Mouse (Mus musculus) stomach, embryonic 16.5 days (tissue): Measurements from ENCODE around the gene Serpinc1. TPM values are rescaled to one million over a fixed set of nuclear protein-coding genes. Genes with fewer than 3 reads are reported as not detected.

Source experiments
- ATAC-seq: fragments of 200-750 bp; cut with Nextera tagmentation; 2 replicates; pipeline ENCODE4 v1.8.0; 2017; ENCODE audit warnings: moderate number of reproducible peaks, moderate TSS enrichment; ENCODE audit not compliant: insufficient read depth, low FRiP score
- H3K27ac ChIP-seq: fragments of 300-500 bp; sonication (generic); 2 replicates; pipeline ENCODE4 v1.5.1; 2014; ENCODE audit warnings: low read length
- H3K27me3 ChIP-seq: fragments of 300-500 bp; sonication (generic); 2 replicates; pipeline ENCODE4 v1.6.1; 2014; ENCODE audit warnings: low read length, control low read depth, mixed read lengths; ENCODE audit not compliant: control insufficient read depth, insufficient read depth
- H3K36me3 ChIP-seq: fragments of 300-500 bp; sonication (generic); 2 replicates; pipeline ENCODE4 v1.6.1; 2014; ENCODE audit warnings: low read length; ENCODE audit not compliant: control insufficient read depth, insufficient read depth
- H3K4me1 ChIP-seq: fragments of 300-500 bp; sonication (generic); 2 replicates; pipeline ENCODE4 v1.6.1; 2014; ENCODE audit warnings: low read length, control low read depth, mixed read lengths; ENCODE audit not compliant: control insufficient read depth, insufficient read depth
- H3K4me2 ChIP-seq: fragments of 300-500 bp; sonication (generic); 2 replicates; pipeline ENCODE4 v1.6.1; 2014; ENCODE audit warnings: low read depth, low read length, mixed read lengths
- H3K4me3 ChIP-seq: fragments of 300-500 bp; sonication (generic); replicated peaks from 2 replicates; pipeline ENCODE4 v1.5.1; 2014; ENCODE audit warnings: mild to moderate bottlenecking, low read length
- H3K9ac ChIP-seq: fragments of 300-500 bp; sonication (generic); 2 replicates; pipeline ENCODE4 v1.6.1; 2014; ENCODE audit warnings: low read length
- H3K9me3 ChIP-seq: fragments of 300-500 bp; sonication (generic); replicated peaks from 2 replicates; pipeline ENCODE4 v1.6.1; 2016; ENCODE audit warnings: low read length, control low read depth; ENCODE audit not compliant: control insufficient read depth
- WGBS: fragments of 180-500 bp; shearing (Covaris S2); extraction: QIAGEN DNeasy Blood & Tissue Kit; methylation state at CpG from one replicate; pipeline ENCODE4 v1.1.7; 2014; 5-methylcytosine and 5-hydroxymethylcytosine counted together
- polyA plus RNA-seq: library from polyadenylated mRNA; unstranded; fragments of >200 nt; fragmentation: Nextera tagmentation; extraction: Ambion mirVana; gene quantifications from 2 replicates; pipeline ENCODE4 v1.2.1, GENCODE M21; 2015

Serpinc1 gene
- polyA plus RNA-seq, 1 experiment from 2014 or later, result 40.6 TPM

DNA sequence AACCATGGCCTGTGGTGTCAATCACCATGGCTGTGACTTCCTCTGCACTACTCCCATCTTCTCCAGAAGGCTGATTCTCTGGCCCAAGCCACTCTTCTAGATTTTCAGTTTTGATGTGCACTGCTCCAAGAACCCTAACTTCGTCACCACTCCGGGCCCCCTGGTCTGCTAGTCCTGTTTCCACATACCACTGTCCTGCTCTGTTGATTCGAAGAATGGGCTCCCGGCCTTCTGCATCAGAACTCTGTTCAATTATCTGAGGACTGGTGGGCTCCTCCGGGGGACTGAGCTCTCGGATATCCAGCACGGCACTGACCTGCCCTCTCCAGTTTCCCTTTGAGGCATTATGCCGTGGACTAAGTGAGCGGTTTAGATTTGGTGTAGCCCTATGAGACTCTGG is 53.5 kb downstream of the Serpinc1 start:
- WGBS, result 92% methylated on average over 9 of the region's 9 CpGs
- H3K9ac ChIP-seq, result no peak overlapping the region
- no peaks in the 10 kb centered on the region for H3K9me3 ChIP-seq
- ATAC-seq, result no peak
- H3K4me1 ChIP-seq, result peaks cover 9% of the 10 kb centered on the region
- no peak overlapping the region for H3K27ac ChIP-seq
- H3K4me3 ChIP-seq, result no peak overlapping the region
- peaks cover 16% of the 10 kb centered on the region for H3K36me3 ChIP-seq
- no peak overlapping the region for H3K4me2 ChIP-seq
- no peaks in the 10 kb centered on the region for H3K27me3 ChIP-seq

DNA sequence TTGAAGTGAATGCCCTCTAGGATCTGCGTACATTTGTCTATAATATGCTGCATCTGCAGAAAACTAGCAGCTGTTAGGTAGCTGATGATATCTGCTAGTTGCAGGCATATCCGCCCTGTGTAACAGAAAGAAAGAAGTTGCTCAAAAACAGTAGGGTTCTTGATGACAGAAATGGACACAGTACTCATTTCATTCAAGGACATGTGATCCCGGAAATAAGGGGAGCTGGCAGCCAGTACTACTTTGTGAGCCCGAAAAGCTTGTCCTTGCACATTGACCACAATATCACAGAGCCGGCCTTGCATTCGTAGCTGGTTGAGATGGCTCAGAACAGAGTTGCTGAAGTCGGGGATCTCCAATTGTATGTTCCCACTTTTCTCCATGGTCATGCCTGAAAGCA is 54.0 kb downstream of the Serpinc1 start:
- Histone ChIP-seq H3K9ac (no peak overlapping the region), H3K36me3 (peaks cover 16% of the 10 kb centered on the region), H3K4me1 (peaks cover 9% of the 10 kb centered on the region), H3K27me3 (no peaks in the 10 kb centered on the region), H3K4me3 (no peak overlapping the region), H3K27ac (no peak overlapping the region), H3K4me2 (no peak overlapping the region), H3K9me3 (no peaks in the 10 kb centered on the region)
- WGBS, result 90% methylated on average over 7 of the region's 7 CpGs
- no peak for ATAC-seq

DNA sequence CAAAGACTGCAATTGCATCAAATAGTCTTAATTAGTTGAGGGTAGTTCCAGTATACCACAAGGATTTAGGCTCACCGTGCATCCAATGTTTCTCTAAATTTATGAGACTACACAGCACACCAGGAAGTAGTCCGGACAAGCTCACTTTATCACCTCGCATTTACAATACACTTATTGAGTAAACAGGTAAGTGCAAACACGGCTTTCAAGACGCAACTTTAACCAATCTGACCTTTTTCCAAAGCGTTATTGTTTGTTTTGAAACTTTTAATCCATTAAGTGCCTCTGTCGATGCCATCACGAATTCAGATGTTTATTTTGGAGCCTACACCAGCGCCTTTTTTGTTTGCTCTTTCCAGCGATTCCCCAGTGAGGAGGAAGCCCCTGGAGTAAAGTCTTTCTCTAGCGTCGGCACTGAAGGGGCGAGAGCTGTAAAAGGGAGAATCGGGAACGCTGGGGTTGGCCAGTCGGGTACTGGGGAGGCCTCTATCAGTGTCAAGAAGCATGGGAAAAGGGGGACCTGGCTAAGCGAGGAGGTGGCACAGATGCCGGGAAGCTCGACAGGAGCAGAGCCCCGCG is 55.6 kb downstream of the Serpinc1 start:
- peak overlapping the region; percentile 55 for H3K4me2 ChIP-seq
- no peak for ATAC-seq

DNA sequence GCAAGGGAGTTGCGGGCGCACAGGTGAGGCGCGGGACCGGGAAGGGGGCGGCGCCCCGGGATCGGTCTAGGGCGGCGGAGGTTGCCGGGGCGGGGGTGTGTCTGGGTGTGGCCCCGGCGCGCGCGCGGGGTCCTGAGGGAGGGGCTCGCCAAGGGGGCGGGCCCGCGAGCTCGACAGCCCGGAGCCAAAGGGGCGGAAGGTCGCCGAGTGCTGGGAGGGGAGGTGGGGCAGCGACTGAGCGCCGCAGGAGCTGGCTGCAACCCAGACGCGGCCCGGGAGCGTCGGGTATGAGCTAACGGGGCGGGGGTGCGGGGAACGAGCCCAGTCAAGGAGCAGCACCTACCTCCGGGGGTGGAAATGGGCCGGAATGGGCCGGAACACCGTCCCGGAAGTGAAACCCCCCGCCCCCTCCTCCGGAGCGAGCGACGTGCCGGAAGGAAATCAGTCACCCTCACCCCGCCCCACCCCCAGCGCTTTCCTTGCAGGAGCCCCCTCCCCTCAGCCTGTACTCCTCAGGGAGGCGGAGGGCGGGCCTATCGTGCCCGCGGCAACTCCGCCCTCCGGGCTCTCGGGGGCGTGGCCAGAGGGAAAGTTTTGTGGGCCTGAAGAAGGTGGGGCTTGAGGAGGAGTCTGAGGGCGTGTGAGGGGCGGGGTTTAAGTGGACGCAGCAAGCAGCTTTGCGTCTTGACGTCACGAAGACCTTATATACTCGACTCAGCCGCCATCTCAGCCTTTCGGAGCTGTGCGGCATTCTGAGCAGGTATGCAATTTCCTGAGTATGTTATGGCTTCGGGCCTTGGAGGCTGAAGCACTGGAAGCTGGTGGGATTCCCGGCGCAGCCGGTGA is 56.3 kb downstream of the Serpinc1 start, which contains the start of gene Zbtb37:
TSS of gene Zbtb37 (minus strand) at position 415 of the 846 bp plus-strand sequence.
- under 1% methylated on average over 73 of the region's 76 CpGs for WGBS
- H3K27ac ChIP-seq, result peak within 1 kb of the TSS; percentile 97
- H3K36me3 ChIP-seq, result peaks cover 33% of the 10 kb centered on the region
- H3K27me3 ChIP-seq, result no peaks in the 10 kb centered on the region
- peak within 1 kb of the TSS; percentile 94 for H3K9ac ChIP-seq
- H3K9me3 ChIP-seq, result no peaks in the 10 kb centered on the region
- peaks cover 9% of the 10 kb centered on the region for H3K4me1 ChIP-seq
- peak; percentile 93 for ATAC-seq
- peak within 1 kb of the TSS; percentile 62 for H3K4me3 ChIP-seq
- H3K4me2 ChIP-seq, result peak within 1 kb of the TSS; percentile 72

More for the DNA sequence above, 55.6 kb downstream of the Serpinc1 start:
- H3K9ac ChIP-seq, result peak overlapping the region; percentile 94
- WGBS, result 1% methylated on average over 21 of the region's 21 CpGs
- peaks cover 31% of the 10 kb centered on the region for H3K36me3 ChIP-seq
- peaks cover 9% of the 10 kb centered on the region for H3K4me1 ChIP-seq
- H3K27me3 ChIP-seq, result no peaks in the 10 kb centered on the region
- peak overlapping the region; percentile 62 for H3K4me3 ChIP-seq
- peak overlapping the region; percentile 97 for H3K27ac ChIP-seq
- H3K9me3 ChIP-seq, result no peaks in the 10 kb centered on the region

DNA sequence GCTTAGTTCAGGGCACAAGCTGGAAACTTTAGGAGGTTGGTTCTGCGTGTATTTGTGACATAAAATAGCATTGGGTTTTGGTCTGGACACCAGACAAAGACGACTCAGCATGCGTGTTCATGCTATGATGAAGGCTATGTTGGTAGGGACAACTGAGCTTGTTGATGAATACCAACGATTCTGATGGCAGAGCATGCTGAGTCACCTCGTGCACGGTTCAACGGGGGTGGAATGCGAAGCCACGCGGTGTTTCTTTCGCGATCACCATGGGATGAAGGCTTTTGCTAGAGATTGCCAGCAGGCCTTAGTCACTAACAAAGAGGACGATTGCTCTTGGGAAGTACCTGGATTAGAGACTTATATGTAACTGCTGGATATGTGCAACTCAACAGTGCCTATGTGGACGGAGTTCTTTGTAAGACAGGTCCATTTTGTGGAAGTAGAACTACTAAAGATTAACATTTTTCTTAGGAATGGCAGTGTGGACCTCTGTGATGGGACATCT is 56.9 kb downstream of the Serpinc1 start:
- Histone ChIP-seq H3K4me3 (peak overlapping the region; percentile 62), H3K9me3 (no peaks in the 10 kb centered on the region), H3K36me3 (peaks cover 33% of the 10 kb centered on the region), H3K4me1 (peaks cover 9% of the 10 kb centered on the region), H3K27me3 (no peaks in the 10 kb centered on the region), H3K27ac (peak overlapping the region; percentile 91), H3K4me2 (peak overlapping the region; percentile 72), H3K9ac (peak overlapping the region; percentile 82)
- WGBS, result under 1% methylated on average over 14 of the region's 14 CpGs
- peak; percentile 5; the same call in 1 of the 2 replicates for ATAC-seq

DNA sequence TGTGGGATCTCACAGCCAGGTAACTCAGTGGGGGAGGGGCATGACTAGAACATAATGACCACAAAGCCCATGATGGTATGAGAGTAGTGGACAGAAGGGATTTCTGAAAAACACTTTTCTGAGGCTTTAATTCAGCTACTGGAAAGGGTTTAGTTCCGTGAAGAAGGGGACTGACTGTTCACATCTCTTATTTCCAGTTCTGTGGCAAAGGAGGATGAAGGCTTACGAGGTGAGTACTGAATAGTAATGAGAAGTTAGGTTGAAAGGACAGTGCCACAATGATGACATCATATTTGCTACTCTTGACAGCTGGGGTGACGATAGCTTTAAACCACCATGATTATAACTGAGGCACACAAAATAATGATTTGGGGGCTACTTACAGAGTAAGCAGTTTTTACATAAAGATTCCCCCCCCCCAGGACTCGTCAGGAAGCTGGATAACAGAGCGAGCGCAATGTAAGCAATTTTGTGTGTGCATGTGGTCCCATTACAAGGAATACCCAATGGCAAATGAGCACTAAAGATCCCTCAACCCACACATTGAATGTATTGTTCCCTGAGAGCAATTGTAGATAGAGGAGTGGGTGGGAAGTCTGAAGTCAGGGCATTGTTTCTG is 57.5 kb downstream of the Serpinc1 start:
- ATAC-seq, result no peak
- Histone ChIP-seq H3K4me3 (peak overlapping the region; percentile 62), H3K27ac (peak overlapping the region; percentile 91), H3K4me2 (peak overlapping the region; percentile 72), H3K27me3 (no peaks in the 10 kb centered on the region), H3K9me3 (no peaks in the 10 kb centered on the region), H3K9ac (peak overlapping the region; percentile 82), H3K4me1 (peaks cover 9% of the 10 kb centered on the region), H3K36me3 (peaks cover 33% of the 10 kb centered on the region)
- under 1% methylated on average over 6 of the region's 6 CpGs for WGBS

DNA sequence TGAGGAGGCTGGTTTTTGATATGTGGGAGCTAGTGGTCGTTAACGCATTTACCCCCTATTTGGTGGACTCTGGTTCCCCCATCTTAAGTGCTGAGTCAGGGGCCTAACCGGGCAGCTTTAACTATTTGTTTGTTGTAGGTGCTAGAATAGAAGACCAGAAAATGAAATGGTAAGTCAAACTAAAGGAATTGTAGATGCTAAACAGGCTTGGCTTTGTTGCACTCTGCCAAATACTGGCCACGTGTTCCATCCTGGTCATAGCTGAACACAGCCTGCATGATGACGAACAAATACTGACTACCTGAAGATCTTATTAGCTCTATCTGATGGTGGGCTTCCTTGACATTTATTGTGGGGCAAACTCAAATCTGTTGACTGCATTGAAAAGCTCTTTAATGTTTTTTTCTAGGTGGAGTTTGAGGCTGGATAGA is 58.0 kb downstream of the Serpinc1 start:
- Histone ChIP-seq H3K27me3 (no peaks in the 10 kb centered on the region), H3K36me3 (peaks cover 31% of the 10 kb centered on the region), H3K4me3 (peak overlapping the region; percentile 62), H3K27ac (peak overlapping the region; percentile 91), H3K4me1 (peaks cover 9% of the 10 kb centered on the region), H3K4me2 (peak overlapping the region; percentile 72), H3K9me3 (no peaks in the 10 kb centered on the region), H3K9ac (peak overlapping the region; percentile 82)
- WGBS, result under 1% methylated on average over 5 of the region's 5 CpGs
- ATAC-seq, result no peak

DNA sequence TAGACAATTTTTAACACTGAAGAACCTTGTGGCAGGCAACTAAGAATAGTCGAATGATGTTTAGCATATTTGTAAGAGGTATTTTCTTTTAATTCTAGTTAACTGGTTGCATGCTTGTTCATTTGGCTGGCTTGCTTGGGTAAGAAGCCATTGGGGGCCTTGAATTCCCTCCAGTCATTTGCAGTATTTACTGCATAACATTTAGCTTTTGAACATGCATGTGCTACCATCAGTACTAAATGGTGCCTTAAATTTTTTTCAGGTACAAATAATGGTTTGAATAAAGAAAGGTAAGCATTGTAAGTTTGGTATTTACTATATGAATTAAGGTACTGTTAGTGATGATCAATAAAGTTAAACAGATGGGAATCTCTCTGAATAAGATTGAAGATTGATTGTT is 58.6 kb downstream of the Serpinc1 start:
- Histone ChIP-seq H3K4me1 (peaks cover 9% of the 10 kb centered on the region), H3K36me3 (peaks cover 25% of the 10 kb centered on the region), H3K9me3 (no peaks in the 10 kb centered on the region), H3K27me3 (no peaks in the 10 kb centered on the region), H3K27ac (peak overlapping the region; percentile 91), H3K4me3 (peak overlapping the region; percentile 62), H3K4me2 (peak overlapping the region; percentile 72), H3K9ac (peak overlapping the region; percentile 82)
- ATAC-seq, result no peak
- 0% methylated on average over 1 of the region's 1 CpGs for WGBS
